Mouse (Mus musculus): ENCODE results near the gene Psmb7.

DNA sequence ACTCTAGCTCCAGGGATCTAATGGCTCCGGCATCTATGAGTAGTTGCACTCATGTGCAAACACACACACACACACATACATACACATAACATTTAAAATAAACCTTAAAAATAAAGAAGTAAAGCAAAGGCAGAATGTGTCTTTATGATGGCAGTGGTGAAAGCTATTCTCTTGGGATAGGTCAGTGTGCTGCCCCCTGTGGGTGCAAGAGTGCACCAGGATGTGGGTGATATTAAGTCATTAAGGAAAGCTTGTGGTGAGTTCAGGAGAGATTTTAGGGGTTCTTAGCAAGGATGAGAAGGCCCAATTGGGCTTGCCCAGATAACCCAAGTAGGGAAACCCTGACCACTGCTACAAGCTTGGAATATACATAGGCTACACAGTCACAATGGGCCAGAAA lies 46.0 kb downstream of the Psmb7 start:
- no peak for TF ChIP-seq POLR2A (IDR thresholded peaks at IDR 0.05; ENCODE audit: control insufficient read depth, extremely low read depth, insufficient read depth, low read length, poor library complexity)
- no peak for TF ChIP-seq CTCF (IDR thresholded peaks at IDR 0.05; ENCODE audit: borderline replicate concordance, control insufficient read depth, extremely low read depth, insufficient read depth, low read length, poor library complexity)

Data from thymus, adult 2 months (tissue).